Mouse (Mus musculus): ENCODE data around the gene Ftcd. TPM values are rescaled to one million over a fixed set of nuclear protein-coding genes. Genes with fewer than 3 reads are reported as not detected.

The Ftcd gene
- 0.04 TPM in 1 of 2 replicates, not detected in the other for polyA plus RNA-seq (2016; fragmentation: Nextera tagmentation; extraction: Ambion mirVana)

- no peaks in the 10 kb centered on the region for H3K27me3 ChIP-seq (ENCODE audit: low read depth, poor library complexity, severe bottlenecking)
- no peak within 1 kb of the TSS for H3K4me3 ChIP-seq
- no peaks in the 10 kb centered on the region for H3K36me3 ChIP-seq
- H3K9me3 ChIP-seq (replicated peaks) = no peaks in the 10 kb centered on the region
- peaks cover 13% of the 10 kb centered on the region for H3K4me1 ChIP-seq
- no peak for DNase-seq (ENCODE audit: low spot score)
- H3K27ac ChIP-seq (replicated peaks) = no peak within 1 kb of the TSS; the same call in 1 of the 2 replicates
- WGBS = 89% methylated on average over 3 of the region's 3 CpGs
Observed at GRCm38 (mm10) chr10:76575374-76575773, at the start of gene Ftcd. Ftcd (plus strand) TSS chr10:76575648.

GRCm38 (mm10) chr10:76530922-76531321, 44.5 kb upstream of the Ftcd start:
- WGBS = 5% methylated on average over 11 of the region's 11 CpGs
- Histone ChIP-seq H3K9me3 (replicated peaks) (no peaks in the 10 kb centered on the region), H3K36me3 (peaks cover 32% of the 10 kb centered on the region), H3K27me3 (ENCODE audit: low read depth, poor library complexity, severe bottlenecking) (no peaks in the 10 kb centered on the region), H3K4me1 (peaks cover 36% of the 10 kb centered on the region), H3K27ac (replicated peaks) (peak overlapping the region; percentile 88), H3K4me3 (peak overlapping the region; percentile 79)
- no peak for DNase-seq (ENCODE audit: low spot score)

- H3K9me3 ChIP-seq (replicated peaks) = no peaks in the 10 kb centered on the region
- H3K4me3 ChIP-seq = peak within 1 kb of the TSS; percentile 79
- WGBS = under 1% methylated on average over 37 of the region's 37 CpGs
Observed at GRCm38 (mm10) chr10:76531375-76531774, 44.1 kb upstream of the Ftcd start, which contains the start of gene Lss. Lss (plus strand) TSS chr10:76531588.

GRCm38 (mm10) chr10:76531828-76532227, 43.6 kb upstream of the Ftcd start:
- DNase-seq (ENCODE audit: low spot score) = no peak
- Histone ChIP-seq H3K9me3 (replicated peaks) (no peaks in the 10 kb centered on the region), H3K4me1 (peaks cover 36% of the 10 kb centered on the region), H3K4me3 (peak overlapping the region; percentile 79), H3K36me3 (peaks cover 41% of the 10 kb centered on the region), H3K27ac (replicated peaks) (peak overlapping the region; percentile 88), H3K27me3 (ENCODE audit: low read depth, poor library complexity, severe bottlenecking) (no peaks in the 10 kb centered on the region)
- 2% methylated on average over 14 of the region's 14 CpGs for WGBS

More at GRCm38 (mm10) chr10:76531375-76531774, 44.1 kb upstream of the Ftcd start, which contains the start of gene Lss:
- Histone ChIP-seq H3K36me3 (peaks cover 37% of the 10 kb centered on the region), H3K27me3 (ENCODE audit: low read depth, poor library complexity, severe bottlenecking) (no peaks in the 10 kb centered on the region), H3K4me1 (peaks cover 36% of the 10 kb centered on the region), H3K27ac (replicated peaks) (peak within 1 kb of the TSS; percentile 88)
- DNase-seq (ENCODE audit: low spot score) = peak; percentile 97

DNA sequence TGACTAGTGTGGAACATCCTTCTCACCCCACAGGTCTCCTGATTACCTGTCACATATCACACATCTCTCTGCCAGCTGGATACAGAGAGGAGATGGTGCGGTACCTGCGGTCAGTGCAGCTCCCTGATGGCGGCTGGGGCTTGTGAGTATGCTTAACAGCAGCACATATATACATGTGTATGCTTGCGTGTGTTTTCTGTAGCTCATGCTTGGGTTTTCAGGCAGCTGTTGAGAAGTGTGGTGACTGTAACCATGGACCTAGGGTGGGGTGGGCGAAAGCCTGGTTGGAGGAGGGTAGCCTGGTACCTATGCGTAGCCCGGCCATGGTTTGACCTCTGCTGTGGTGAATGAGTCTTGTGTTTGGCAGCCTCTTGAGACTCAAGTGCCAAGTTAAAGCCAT, 39.9 kb upstream of the Ftcd start:
- no peaks in the 10 kb centered on the region for H3K9me3 ChIP-seq (replicated peaks)
- H3K27me3 ChIP-seq (ENCODE audit: low read depth, poor library complexity, severe bottlenecking) = no peaks in the 10 kb centered on the region
- H3K27ac ChIP-seq (replicated peaks) = no peak overlapping the region
- H3K36me3 ChIP-seq = peaks cover 78% of the 10 kb centered on the region
- no peak for DNase-seq (ENCODE audit: low spot score)
- no peak overlapping the region for H3K4me3 ChIP-seq
- 96% methylated on average over 7 of the region's 7 CpGs for WGBS
- H3K4me1 ChIP-seq = peaks cover 33% of the 10 kb centered on the region

DNA sequence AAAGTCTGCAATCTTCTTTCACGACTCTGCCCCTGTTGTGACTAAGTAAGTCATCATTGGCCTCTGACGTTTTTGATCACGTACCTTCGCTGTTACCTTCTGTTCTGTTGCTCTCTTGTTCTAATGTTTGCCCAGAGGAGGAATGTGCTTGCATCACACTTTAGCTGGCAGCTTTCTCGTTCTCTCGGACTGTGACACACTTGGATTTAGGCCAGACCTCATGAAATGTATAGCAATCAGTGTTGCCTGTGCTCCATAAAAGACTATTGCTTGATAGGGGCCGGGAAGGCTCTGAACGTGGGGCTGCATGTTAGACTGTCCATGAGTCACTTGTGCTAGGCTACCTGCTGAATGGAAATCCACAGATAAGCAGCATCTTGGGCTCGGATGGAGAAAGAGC, 37.8 kb upstream of the Ftcd start:
- 92% methylated on average over 9 of the region's 9 CpGs for WGBS
- H3K4me1 ChIP-seq = peaks cover 12% of the 10 kb centered on the region
- peaks cover 99% of the 10 kb centered on the region for H3K36me3 ChIP-seq
- no peak overlapping the region for H3K27ac ChIP-seq (replicated peaks)
- no peak for DNase-seq (ENCODE audit: low spot score)
- no peaks in the 10 kb centered on the region for H3K27me3 ChIP-seq (ENCODE audit: low read depth, poor library complexity, severe bottlenecking)
- H3K9me3 ChIP-seq (replicated peaks) = no peaks in the 10 kb centered on the region
- H3K4me3 ChIP-seq = no peak overlapping the region

- peaks cover 100% of the 10 kb centered on the region for H3K36me3 ChIP-seq
- WGBS = 92% methylated on average over 11 of the region's 11 CpGs
- no peaks in the 10 kb centered on the region for H3K27me3 ChIP-seq (ENCODE audit: low read depth, poor library complexity, severe bottlenecking)
- H3K4me3 ChIP-seq = no peak overlapping the region
- no peak for DNase-seq (ENCODE audit: low spot score)
- no peaks in the 10 kb centered on the region for H3K9me3 ChIP-seq (replicated peaks)
- H3K27ac ChIP-seq (replicated peaks) = no peak overlapping the region
- no peaks in the 10 kb centered on the region for H3K4me1 ChIP-seq
Observed at GRCm38 (mm10) chr10:76541336-76542085, 33.9 kb upstream of the Ftcd start.

DNA sequence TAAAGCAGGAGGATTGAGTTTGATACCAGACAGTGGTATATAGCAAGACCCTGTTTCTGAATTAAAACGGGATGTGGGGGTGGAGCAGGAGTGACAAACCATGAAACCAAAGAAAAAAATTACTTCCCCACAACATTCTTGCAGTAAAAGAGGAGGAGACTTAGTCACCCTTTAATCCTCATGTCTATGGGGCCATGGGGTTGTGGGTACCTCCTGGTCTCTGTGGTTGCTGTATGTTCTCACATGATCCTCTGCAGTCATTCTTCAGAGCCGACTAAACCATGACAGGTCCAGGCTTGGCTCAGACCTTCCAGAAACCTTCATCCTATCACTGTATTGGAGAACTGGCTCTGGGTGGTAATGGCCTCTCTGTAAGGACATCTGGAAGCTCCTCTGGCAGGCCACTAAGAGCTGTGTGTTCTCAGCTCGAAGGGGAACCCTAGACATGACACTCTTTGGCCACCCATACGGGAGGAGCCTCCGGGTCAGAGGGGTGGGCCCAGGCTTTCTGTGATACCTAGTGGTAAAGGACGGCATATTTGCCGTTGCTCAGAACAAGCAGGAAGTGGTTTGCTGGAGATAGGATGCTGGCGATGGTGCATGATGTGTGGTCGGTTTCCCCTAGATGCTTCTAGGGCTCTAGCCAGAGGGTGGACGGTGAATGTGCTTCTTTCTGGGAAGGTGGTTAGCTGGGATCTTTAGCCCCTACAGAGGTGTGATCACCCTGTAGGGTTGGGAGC, 32.6 kb upstream of the Ftcd start:
- DNase-seq (ENCODE audit: low spot score) = no peak
- H3K36me3 ChIP-seq = peaks cover 100% of the 10 kb centered on the region
- H3K9me3 ChIP-seq (replicated peaks) = no peaks in the 10 kb centered on the region
- H3K27ac ChIP-seq (replicated peaks) = no peak overlapping the region
- H3K27me3 ChIP-seq (ENCODE audit: low read depth, poor library complexity, severe bottlenecking) = no peaks in the 10 kb centered on the region
- WGBS = 94% methylated on average over 10 of the region's 10 CpGs
- H3K4me3 ChIP-seq = no peak overlapping the region
- H3K4me1 ChIP-seq = no peaks in the 10 kb centered on the region

- Histone ChIP-seq H3K27me3 (ENCODE audit: low read depth, poor library complexity, severe bottlenecking) (no peaks in the 10 kb centered on the region), H3K36me3 (peaks cover 100% of the 10 kb centered on the region), H3K27ac (replicated peaks) (no peak overlapping the region), H3K4me3 (no peak overlapping the region), H3K9me3 (replicated peaks) (no peaks in the 10 kb centered on the region), H3K4me1 (no peaks in the 10 kb centered on the region)
- 94% methylated on average over 8 of the region's 8 CpGs for WGBS
- DNase-seq (ENCODE audit: low spot score) = no peak
Observed at GRCm38 (mm10) chr10:76546566-76546965, 28.9 kb upstream of the Ftcd start.

DNA sequence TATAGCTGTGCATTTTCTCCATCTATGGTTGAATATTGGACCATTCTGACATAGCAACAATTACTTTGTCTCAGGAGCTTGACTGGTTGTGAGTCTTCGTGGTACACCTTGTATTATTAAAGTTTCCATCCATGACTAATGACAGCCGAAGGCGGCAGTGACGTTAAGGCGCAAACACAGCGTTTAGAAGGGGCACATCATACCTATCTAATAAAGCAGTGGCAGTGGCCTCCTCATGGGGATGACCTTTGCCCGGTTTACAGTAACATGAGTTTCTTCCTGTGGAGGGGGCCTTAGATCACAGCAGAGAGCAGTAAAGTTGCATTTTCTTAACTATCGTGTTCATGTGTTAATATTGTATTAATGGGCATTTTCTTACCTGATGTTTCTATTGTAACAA, 27.2 kb upstream of the Ftcd start:
- peaks cover 100% of the 10 kb centered on the region for H3K36me3 ChIP-seq

GRCm38 (mm10) chr10:76550458-76550857, 25.0 kb upstream of the Ftcd start:
- Histone ChIP-seq H3K4me3 (no peak overlapping the region), H3K9me3 (replicated peaks) (no peaks in the 10 kb centered on the region), H3K4me1 (no peaks in the 10 kb centered on the region), H3K27ac (replicated peaks) (no peak overlapping the region), H3K36me3 (peaks cover 98% of the 10 kb centered on the region), H3K27me3 (ENCODE audit: low read depth, poor library complexity, severe bottlenecking) (no peaks in the 10 kb centered on the region)
- DNase-seq (ENCODE audit: low spot score) = no peak
- WGBS = 88% methylated on average over 5 of the region's 5 CpGs

More for the DNA sequence above, 27.2 kb upstream of the Ftcd start:
- no peak overlapping the region for H3K27ac ChIP-seq (replicated peaks)
- no peaks in the 10 kb centered on the region for H3K27me3 ChIP-seq (ENCODE audit: low read depth, poor library complexity, severe bottlenecking)
- WGBS = 95% methylated on average over 8 of the region's 8 CpGs
- no peak overlapping the region for H3K4me3 ChIP-seq
- no peaks in the 10 kb centered on the region for H3K4me1 ChIP-seq
- no peak for DNase-seq (ENCODE audit: low spot score)
- H3K9me3 ChIP-seq (replicated peaks) = no peaks in the 10 kb centered on the region

DNA sequence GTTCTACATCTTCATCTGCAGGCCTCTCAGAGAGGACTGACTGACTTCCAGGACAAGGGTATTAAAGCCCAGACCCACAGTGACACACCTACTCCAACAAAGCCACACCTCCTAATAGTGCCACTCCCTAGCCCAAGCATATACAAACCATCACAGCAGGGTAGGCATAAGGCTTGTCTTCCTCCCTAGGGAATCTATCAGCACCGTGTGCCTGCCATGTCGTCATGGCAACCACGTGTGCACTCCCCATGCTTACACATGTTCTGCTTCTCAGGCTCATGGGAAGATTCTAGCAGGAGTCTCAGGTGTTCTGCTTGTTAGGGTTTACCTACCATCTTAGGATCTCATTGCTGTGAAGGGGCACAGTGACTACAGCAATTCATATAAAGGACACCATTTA, 23.9 kb upstream of the Ftcd start:
- DNase-seq (ENCODE audit: low spot score) = no peak
- Histone ChIP-seq H3K4me3 (no peak overlapping the region), H3K9me3 (replicated peaks) (no peaks in the 10 kb centered on the region), H3K27ac (replicated peaks) (no peak overlapping the region), H3K36me3 (peaks cover 98% of the 10 kb centered on the region), H3K27me3 (ENCODE audit: low read depth, poor library complexity, severe bottlenecking) (no peaks in the 10 kb centered on the region), H3K4me1 (no peaks in the 10 kb centered on the region)
- WGBS = 82% methylated on average over 3 of the region's 3 CpGs

DNA sequence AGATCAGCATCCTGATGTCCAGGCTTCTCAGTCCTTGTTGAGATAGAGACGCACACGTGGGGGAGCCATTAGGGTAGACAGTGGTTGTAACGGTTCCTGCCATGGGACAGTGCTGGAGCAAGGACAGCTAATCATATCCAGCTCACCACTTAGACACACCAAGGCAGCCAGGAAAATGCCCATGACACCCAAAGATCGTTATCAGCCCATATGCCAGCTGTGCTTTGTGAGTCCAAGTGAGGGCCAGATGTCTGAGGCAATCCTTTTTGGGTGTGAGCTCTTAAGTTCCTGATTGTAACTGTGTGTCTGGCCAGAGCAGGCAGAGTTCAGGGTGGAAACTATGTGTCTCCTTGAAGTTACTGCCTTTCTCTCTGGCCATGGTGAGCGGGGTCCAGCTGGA, 21.4 kb upstream of the Ftcd start:
- 92% methylated on average over 5 of the region's 5 CpGs for WGBS
- DNase-seq (ENCODE audit: low spot score) = no peak
- Histone ChIP-seq H3K9me3 (replicated peaks) (no peaks in the 10 kb centered on the region), H3K4me1 (no peaks in the 10 kb centered on the region), H3K36me3 (peaks cover 75% of the 10 kb centered on the region), H3K27me3 (ENCODE audit: low read depth, poor library complexity, severe bottlenecking) (no peaks in the 10 kb centered on the region), H3K27ac (replicated peaks) (no peak overlapping the region), H3K4me3 (no peak overlapping the region)

Data from midbrain, embryonic 10.5 days (tissue).